Mouse (Mus musculus) forebrain, embryonic 16.5 days (tissue): ENCODE data around the gene 4930449I24Rik. TPM values are rescaled to one million over a fixed set of nuclear protein-coding genes. Genes with fewer than 3 reads are reported as not detected.
"Not testable (repeated sequence)": the region's sequence is repeated elsewhere in the genome, so short reads cannot be mapped to it uniquely, and the experiment has no call there.

Experiments
- ATAC-seq: fragments of 200-750 bp; cut with Nextera tagmentation; 2 replicates; pipeline ENCODE4 v1.8.0; 2017; ENCODE audit warnings: mild to moderate bottlenecking, moderate library complexity
- H3K27ac ChIP-seq: fragments of 300-500 bp; sonication (generic); 2 replicates; pipeline ENCODE4 v1.5.1; 2014; ENCODE audit warnings: low read length, control low read depth
- H3K27me3 ChIP-seq: fragments of 300-500 bp; sonication (generic); replicated peaks from 2 replicates; pipeline ENCODE4 v1.6.1; 2014; ENCODE audit warnings: low read length; ENCODE audit not compliant: control insufficient read depth, insufficient read depth
- H3K36me3 ChIP-seq: fragments of 300-500 bp; sonication (generic); 2 replicates; pipeline ENCODE4 v1.6.1; 2014; ENCODE audit not compliant: control insufficient read depth, insufficient read depth
- H3K4me1 ChIP-seq: fragments of 300-500 bp; sonication (generic); replicated peaks from 2 replicates; pipeline ENCODE4 v1.6.1; 2014; ENCODE audit warnings: low read length; ENCODE audit not compliant: control insufficient read depth, insufficient read depth
- H3K4me2 ChIP-seq: fragments of 300-500 bp; sonication (generic); 2 replicates; pipeline ENCODE4 v1.6.1; 2014; ENCODE audit warnings: mild to moderate bottlenecking, low read length, control low read depth
- H3K4me3 ChIP-seq: fragments of 300-500 bp; sonication (generic); replicated peaks from 2 replicates; pipeline ENCODE4 v1.5.1; 2014; ENCODE audit warnings: mild to moderate bottlenecking, low read length, control low read depth
- H3K9ac ChIP-seq: fragments of 300-500 bp; sonication (generic); replicated peaks from 2 replicates; pipeline ENCODE4 v1.6.1; 2014; ENCODE audit warnings: low read depth, low read length, control low read depth
- H3K9me3 ChIP-seq: fragments of 300-500 bp; sonication (generic); 2 replicates; pipeline ENCODE4 v1.6.1; 2016; ENCODE audit warnings: low read length; ENCODE audit not compliant: control insufficient read depth
- WGBS: fragments of 180-500 bp; shearing (Covaris S2); extraction: QIAGEN DNeasy Blood & Tissue Kit; methylation state at CpG from one replicate; pipeline ENCODE4 v1.1.7; 2014; 5-methylcytosine and 5-hydroxymethylcytosine counted together
- polyA plus RNA-seq: library from polyadenylated mRNA; unstranded; fragments of >200 nt; fragmentation: Nextera tagmentation; extraction: Ambion mirVana; gene quantifications from 2 replicates; pipeline ENCODE4 v1.2.1, GENCODE M21; 2015

Gene 4930449I24Rik
- not detected in 2 replicates for polyA plus RNA-seq

GRCm38 (mm10) chr5:146502099-146502498 is at the start of gene 4930449I24Rik:
TSS of gene 4930449I24Rik (plus strand) at chr5:146502399.
- no CpG with 5 or more reads among the region's 5 CpGs for WGBS
- H3K27ac ChIP-seq, H3K9ac ChIP-seq, H3K4me2 ChIP-seq, H3K9me3 ChIP-seq, H3K4me1 ChIP-seq, H3K27me3 ChIP-seq, H3K4me3 ChIP-seq, ATAC-seq, H3K36me3 ChIP-seq: not testable (repeated sequence)

- H3K27ac ChIP-seq = no peak overlapping the region
- no peaks in the 10 kb centered on the region for H3K4me1 ChIP-seq
- no peak overlapping the region for H3K4me3 ChIP-seq
- ATAC-seq = no peak
- no peaks in the 10 kb centered on the region for H3K36me3 ChIP-seq
- H3K9me3 ChIP-seq = no peaks in the 10 kb centered on the region
- H3K27me3 ChIP-seq = no peaks in the 10 kb centered on the region
- H3K4me2 ChIP-seq = no peak overlapping the region
- WGBS = 94% methylated on average over 6 of the region's 6 CpGs
- H3K9ac ChIP-seq = no peak overlapping the region
These were observed 48.6 kb upstream of the 4930449I24Rik start for GRCm38 (mm10) chr5:146453556-146453955.

- Histone ChIP-seq H3K9me3 (no peaks in the 10 kb centered on the region), H3K4me2 (no peak overlapping the region), H3K9ac (no peak overlapping the region), H3K36me3 (0 out of 2 replicates have a peak, but pooled peaks cover 6% of the 10 kb centered on the region), H3K4me1 (no peaks in the 10 kb centered on the region), H3K27ac (no peak overlapping the region), H3K4me3 (no peak overlapping the region), H3K27me3 (no peaks in the 10 kb centered on the region)
- ATAC-seq = no peak
- 88% methylated on average over 8 of the region's 8 CpGs for WGBS
These were observed 40.6 kb upstream of the 4930449I24Rik start for GRCm38 (mm10) chr5:146461612-146462011.

GRCm38 (mm10) chr5:146466663-146467062 is 35.5 kb upstream of the 4930449I24Rik start:
- no peak overlapping the region for H3K4me3 ChIP-seq
- ATAC-seq = no peak
- no peak overlapping the region for H3K9ac ChIP-seq
- H3K4me1 ChIP-seq = no peaks in the 10 kb centered on the region
- no peak overlapping the region for H3K4me2 ChIP-seq
- 92% methylated on average over 19 of the region's 19 CpGs for WGBS
- H3K27me3 ChIP-seq = no peaks in the 10 kb centered on the region
- no peak overlapping the region for H3K27ac ChIP-seq
- no peaks in the 10 kb centered on the region for H3K9me3 ChIP-seq
- H3K36me3 ChIP-seq = 0 out of 2 replicates have a peak, but pooled peaks cover 2% of the 10 kb centered on the region

GRCm38 (mm10) chr5:146468311-146468710 is 33.9 kb upstream of the 4930449I24Rik start:
- Histone ChIP-seq H3K27me3 (no peaks in the 10 kb centered on the region), H3K9ac (no peak overlapping the region), H3K27ac (no peak overlapping the region), H3K4me3 (no peak overlapping the region), H3K4me2 (no peak overlapping the region), H3K9me3 (no peaks in the 10 kb centered on the region), H3K4me1 (no peaks in the 10 kb centered on the region), H3K36me3 (0 out of 2 replicates have a peak, but pooled peaks cover 2% of the 10 kb centered on the region)
- WGBS = 80% methylated on average over 9 of the region's 9 CpGs
- ATAC-seq = no peak

GRCm38 (mm10) chr5:146470821-146471220 is 31.4 kb upstream of the 4930449I24Rik start:
- H3K9me3 ChIP-seq = no peaks in the 10 kb centered on the region
- H3K4me3 ChIP-seq = no peak overlapping the region
- H3K27ac ChIP-seq = no peak overlapping the region
- H3K4me2 ChIP-seq = no peak overlapping the region
- H3K36me3 ChIP-seq = 0 out of 2 replicates have a peak, but pooled peaks cover 2% of the 10 kb centered on the region
- no peak overlapping the region for H3K9ac ChIP-seq
- ATAC-seq = no peak
- H3K4me1 ChIP-seq = no peaks in the 10 kb centered on the region
- H3K27me3 ChIP-seq = no peaks in the 10 kb centered on the region
- 93% methylated on average over 9 of the region's 9 CpGs for WGBS

- 93% methylated on average over 5 of the region's 5 CpGs for WGBS
- Histone ChIP-seq H3K4me1 (no peaks in the 10 kb centered on the region), H3K36me3 (0 out of 2 replicates have a peak, but pooled peaks cover 2% of the 10 kb centered on the region), H3K4me3 (no peak overlapping the region), H3K4me2 (no peak overlapping the region), H3K9ac (no peak overlapping the region), H3K27ac (no peak overlapping the region), H3K9me3 (no peaks in the 10 kb centered on the region), H3K27me3 (no peaks in the 10 kb centered on the region)
- no peak for ATAC-seq
These were observed 30.9 kb upstream of the 4930449I24Rik start for GRCm38 (mm10) chr5:146471311-146471710.

GRCm38 (mm10) chr5:146471821-146472220 is 30.4 kb upstream of the 4930449I24Rik start:
- ATAC-seq = no peak
- Histone ChIP-seq H3K9me3 (no peaks in the 10 kb centered on the region), H3K36me3 (0 out of 2 replicates have a peak, but pooled peaks cover 2% of the 10 kb centered on the region), H3K4me2 (no peak overlapping the region), H3K4me3 (no peak overlapping the region), H3K9ac (no peak overlapping the region), H3K4me1 (no peaks in the 10 kb centered on the region), H3K27me3 (no peaks in the 10 kb centered on the region), H3K27ac (no peak overlapping the region)
- 92% methylated on average over 12 of the region's 12 CpGs for WGBS

- not testable (repeated sequence) for H3K27ac ChIP-seq, H3K9ac ChIP-seq, H3K36me3 ChIP-seq, H3K4me2 ChIP-seq, H3K9me3 ChIP-seq, H3K4me1 ChIP-seq, H3K27me3 ChIP-seq, H3K4me3 ChIP-seq, ATAC-seq
- WGBS = 17% methylated on average over 4 of the region's 4 CpGs
These were observed 22.6 kb upstream of the 4930449I24Rik start for GRCm38 (mm10) chr5:146479564-146479963.

GRCm38 (mm10) chr5:146481665-146482064 is 20.5 kb upstream of the 4930449I24Rik start, which contains the start of gene Gm6408:
TSS of gene Gm6408 (plus strand) at chr5:146481965.
- not testable (repeated sequence) for H3K27me3 ChIP-seq, H3K9ac ChIP-seq, ATAC-seq, H3K4me3 ChIP-seq, H3K4me1 ChIP-seq, H3K27ac ChIP-seq, H3K36me3 ChIP-seq, H3K4me2 ChIP-seq, H3K9me3 ChIP-seq
- WGBS = 86% methylated on average over 1 of the region's 3 CpGs
